Mouse (Mus musculus) erythroblast, embryonic 14.5 days (primary cell): ENCODE measurements around the gene Dynll2.

Experiments
- GATA1 ChIP-seq: IDR thresholded peaks from 2 replicates; pipeline ENCODE4 v1.6.1; 2012; ENCODE audit warnings: low read length, inconsistent platforms, mixed read lengths
- TAL1 ChIP-seq: IDR thresholded peaks from 3 replicates; pipeline ENCODE4 v1.6.1; 2012; ENCODE audit warnings: low read length, inconsistent platforms, mixed read lengths

GRCm38 (mm10) chr11:88031753-88032152, 44.4 kb upstream of the Dynll2 start:
- TF ChIP-seq GATA1 (no peak), TAL1 (no peak)
